Mouse (Mus musculus) neural tube, embryonic 15.5 days (tissue): ENCODE data around the gene Tspan5. TPM values are rescaled to one million over a fixed set of nuclear protein-coding genes. Genes with fewer than 3 reads are reported as not detected.

Experiments used
- ATAC-seq: fragments of 200-750 bp; cut with Nextera tagmentation; 2 replicates; pipeline ENCODE4 v1.8.0; 2017; ENCODE audit warnings: mild to moderate bottlenecking, moderate TSS enrichment, moderate library complexity; ENCODE audit not compliant: low FRiP score
- H3K27ac ChIP-seq: fragments of 300-500 bp; sonication (generic); replicated peaks from 2 replicates; pipeline ENCODE4 v1.5.1; 2015; ENCODE audit warnings: mild to moderate bottlenecking, inconsistent platforms
- H3K27me3 ChIP-seq: fragments of 300-500 bp; sonication (generic); replicated peaks from 2 replicates; pipeline ENCODE4 v1.6.1; 2015; ENCODE audit warnings: inconsistent platforms
- H3K36me3 ChIP-seq: fragments of 300-500 bp; sonication (generic); 2 replicates; pipeline ENCODE4 v1.6.1; 2015; ENCODE audit warnings: inconsistent platforms
- H3K4me1 ChIP-seq: fragments of 300-500 bp; sonication (generic); 2 replicates; pipeline ENCODE4 v1.6.1; 2015; ENCODE audit warnings: inconsistent platforms
- H3K4me2 ChIP-seq: fragments of 300-500 bp; sonication (generic); 2 replicates; pipeline ENCODE4 v1.6.1; 2015; ENCODE audit warnings: inconsistent platforms, mild to moderate bottlenecking, moderate library complexity
- H3K4me3 ChIP-seq: fragments of 300-500 bp; sonication (generic); replicated peaks from 2 replicates; pipeline ENCODE4 v1.5.1; 2015; ENCODE audit warnings: mild to moderate bottlenecking, inconsistent platforms
- H3K9ac ChIP-seq: fragments of 300-500 bp; sonication (generic); replicated peaks from 2 replicates; pipeline ENCODE4 v1.6.1; 2015; ENCODE audit warnings: mild to moderate bottlenecking, inconsistent platforms
- H3K9me3 ChIP-seq: fragments of 300-500 bp; sonication (generic); replicated peaks from 2 replicates; pipeline ENCODE4 v1.6.1; 2016; ENCODE audit warnings: inconsistent platforms
- WGBS: fragments of 180-500 bp; shearing (Covaris S2); methylation state at CpG from one replicate; pipeline ENCODE4 v1.1.7; 2015; ENCODE audit warnings: mixed read lengths; 5-methylcytosine and 5-hydroxymethylcytosine counted together
- polyA plus RNA-seq: library from polyadenylated mRNA; unstranded; fragments of >200 nt; fragmentation: Nextera tagmentation; extraction: Ambion mirVana; gene quantifications from 2 replicates; pipeline ENCODE4 v1.2.1, GENCODE M21; 2015

The Tspan5 gene
- polyA plus RNA-seq, 1 experiment from 2014 or later: 104 TPM

- Histone ChIP-seq H3K36me3 (peaks cover 44% of the 10 kb centered on the region), H3K27me3 (no peaks in the 10 kb centered on the region), H3K4me1 (no peaks in the 10 kb centered on the region), H3K9me3 (peaks cover 3% of the 10 kb centered on the region; the same call in 1 of the 2 replicates), H3K4me2 (no peak overlapping the region), H3K4me3 (no peak overlapping the region), H3K27ac (no peak overlapping the region), H3K9ac (no peak overlapping the region)
- no peak for ATAC-seq
- 95% methylated on average over 8 of the region's 8 CpGs for WGBS
Observed at GRCm38 (mm10) chr3:138936780-138937179, 194.8 kb downstream of the Tspan5 start.

- no peak for ATAC-seq
- H3K4me3 ChIP-seq: no peak overlapping the region
- H3K4me2 ChIP-seq: no peak overlapping the region
- peaks cover 44% of the 10 kb centered on the region for H3K36me3 ChIP-seq
- H3K9me3 ChIP-seq: peaks cover 3% of the 10 kb centered on the region; the same call in 1 of the 2 replicates
- H3K9ac ChIP-seq: no peak overlapping the region
- 96% methylated on average over 10 of the region's 10 CpGs for WGBS
- H3K27me3 ChIP-seq: no peaks in the 10 kb centered on the region
- H3K27ac ChIP-seq: no peak overlapping the region
- no peaks in the 10 kb centered on the region for H3K4me1 ChIP-seq
Observed at GRCm38 (mm10) chr3:138937241-138937640, 195.2 kb downstream of the Tspan5 start.

- no peak overlapping the region for H3K27ac ChIP-seq
- no peak for ATAC-seq
- peaks cover 41% of the 10 kb centered on the region for H3K36me3 ChIP-seq
- H3K9me3 ChIP-seq: no peaks in the 10 kb centered on the region
- H3K4me2 ChIP-seq: no peak overlapping the region
- H3K4me1 ChIP-seq: no peaks in the 10 kb centered on the region
- no peak overlapping the region for H3K9ac ChIP-seq
- no peaks in the 10 kb centered on the region for H3K27me3 ChIP-seq
- no peak overlapping the region for H3K4me3 ChIP-seq
- 40% methylated on average over 9 of the region's 9 CpGs for WGBS
Observed at GRCm38 (mm10) chr3:138941604-138942003, 199.6 kb downstream of the Tspan5 start.

- Histone ChIP-seq H3K4me3 (no peak overlapping the region), H3K9ac (no peak overlapping the region), H3K27ac (no peak overlapping the region), H3K36me3 (peaks cover 15% of the 10 kb centered on the region), H3K4me1 (no peaks in the 10 kb centered on the region), H3K4me2 (no peak overlapping the region), H3K27me3 (no peaks in the 10 kb centered on the region), H3K9me3 (no peaks in the 10 kb centered on the region)
- WGBS: 78% methylated on average over 3 of the region's 3 CpGs
- ATAC-seq: no peak
Observed at GRCm38 (mm10) chr3:138945516-138945915, 203.5 kb downstream of the Tspan5 start.

GRCm38 (mm10) chr3:138949081-138949480 is 207.1 kb downstream of the Tspan5 start:
- Histone ChIP-seq H3K9ac (no peak overlapping the region), H3K4me3 (no peak overlapping the region), H3K27me3 (no peaks in the 10 kb centered on the region), H3K4me1 (no peaks in the 10 kb centered on the region), H3K36me3 (peaks cover 23% of the 10 kb centered on the region), H3K9me3 (no peaks in the 10 kb centered on the region), H3K4me2 (no peak overlapping the region), H3K27ac (no peak overlapping the region)
- ATAC-seq: no peak
- WGBS: 97% methylated on average over 9 of the region's 9 CpGs

GRCm38 (mm10) chr3:138955220-138955619 is 213.2 kb downstream of the Tspan5 start:
- H3K4me2 ChIP-seq: no peak overlapping the region
- no peak overlapping the region for H3K9ac ChIP-seq
- WGBS: 88% methylated on average over 7 of the region's 7 CpGs
- peaks cover 38% of the 10 kb centered on the region for H3K36me3 ChIP-seq
- ATAC-seq: no peak
- H3K27ac ChIP-seq: no peak overlapping the region
- H3K27me3 ChIP-seq: no peaks in the 10 kb centered on the region
- no peaks in the 10 kb centered on the region for H3K9me3 ChIP-seq
- no peak overlapping the region for H3K4me3 ChIP-seq
- H3K4me1 ChIP-seq: no peaks in the 10 kb centered on the region

Other genes starting within 250 kb of the Tspan5 start
- gene Eif4e, start 216.0 kb upstream of the Tspan5 start, polyA plus RNA-seq: 320 and 328 TPM in 2 replicates